Mouse (Mus musculus) midbrain, embryonic 10.5 days (tissue): Measurements from ENCODE around the gene Gm20388. TPM values are rescaled to one million over a fixed set of nuclear protein-coding genes. Genes with fewer than 3 reads are reported as not detected.

Source experiments
- DNase-seq: peaks from one replicate; pipeline ENCODE4 v3.0.0-alpha.2; 2017; ENCODE audit warnings: low spot score
- H3K27ac ChIP-seq: fragments of 300-500 bp; sonication (generic); replicated peaks from 2 replicates; pipeline ENCODE4 v1.5.1; 2016; ENCODE audit warnings: mild to moderate bottlenecking
- H3K27me3 ChIP-seq: fragments of 300-500 bp; sonication (generic); 2 replicates; pipeline ENCODE4 v1.6.1; 2016; ENCODE audit warnings: low read depth, mild to moderate bottlenecking; ENCODE audit not compliant: poor library complexity, severe bottlenecking
- H3K36me3 ChIP-seq: fragments of 300-500 bp; sonication (generic); 2 replicates; pipeline ENCODE4 v1.6.1; 2016; ENCODE audit warnings: mild to moderate bottlenecking, moderate library complexity
- H3K4me1 ChIP-seq: fragments of 300-500 bp; sonication (generic); 2 replicates; pipeline ENCODE4 v1.6.1; 2016
- H3K4me3 ChIP-seq: fragments of 300-500 bp; sonication (generic); 2 replicates; pipeline ENCODE4 v1.5.1; 2016; ENCODE audit warnings: mild to moderate bottlenecking, moderate library complexity
- H3K9me3 ChIP-seq: fragments of 300-500 bp; sonication (generic); replicated peaks from 2 replicates; pipeline ENCODE4 v1.6.1; 2016; ENCODE audit warnings: mild to moderate bottlenecking
- WGBS: fragments of 180-500 bp; shearing (Covaris S2); methylation state at CpG from one replicate; pipeline ENCODE4 v1.1.7; 2016; 5-methylcytosine and 5-hydroxymethylcytosine counted together
- polyA plus RNA-seq: library from polyadenylated mRNA; unstranded; fragments of >200 nt; fragmentation: Nextera tagmentation; extraction: Ambion mirVana; gene quantifications from 2 replicates; pipeline ENCODE4 v1.2.1, GENCODE M21; 2016

Gm20388 gene
- polyA plus RNA-seq, 1 experiment from 2014 or later: 7.1 TPM

DNA sequence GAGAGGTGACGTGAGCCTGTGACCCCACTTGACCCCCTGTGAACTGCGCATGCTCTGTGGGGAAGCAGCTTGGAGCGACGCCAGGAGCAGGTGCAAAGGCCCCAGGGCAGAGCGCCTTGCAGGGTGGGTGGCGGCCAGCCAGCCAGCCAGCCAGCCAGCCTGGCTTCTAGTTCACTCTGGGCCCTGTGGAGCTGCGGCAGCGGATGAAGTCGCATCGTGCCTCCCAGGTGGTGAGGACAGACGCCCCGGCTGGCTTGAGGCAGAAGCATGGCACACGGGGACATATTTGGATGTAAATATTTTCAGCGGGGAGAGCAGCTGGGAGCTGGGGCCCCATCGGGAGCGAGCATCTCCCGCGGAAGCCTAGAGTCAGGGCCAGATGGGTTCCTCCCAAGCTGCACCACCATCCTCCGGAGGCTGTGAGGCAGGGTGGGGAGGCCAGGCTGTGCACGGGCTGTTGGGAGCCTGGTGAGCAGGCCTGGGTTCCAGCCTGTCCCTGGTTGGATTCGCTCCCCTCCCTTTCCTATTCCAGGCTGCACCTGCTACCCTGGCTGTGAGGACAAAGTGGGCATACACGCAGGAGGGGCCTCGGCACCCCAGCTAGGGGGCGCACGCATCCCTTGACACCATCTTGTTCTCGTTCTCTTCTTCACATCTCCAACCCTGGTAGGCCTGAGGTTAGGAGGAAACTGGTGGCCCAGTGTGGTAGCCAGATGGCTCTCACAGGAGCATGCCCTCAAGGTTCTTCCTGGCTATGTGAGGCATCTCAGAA is 2798.9 kb downstream of the Gm20388 start:
- DNase-seq: peak; percentile 22
- Histone ChIP-seq H3K4me1 (peaks cover 41% of the 10 kb centered on the region), H3K36me3 (no peaks in the 10 kb centered on the region), H3K27me3 (peaks cover 20% of the 10 kb centered on the region; the same call in 1 of the 2 replicates), H3K9me3 (no peaks in the 10 kb centered on the region), H3K4me3 (no peak overlapping the region), H3K27ac (peak overlapping the region; percentile 49; the same call in 1 of the 2 replicates)
- WGBS: 54% methylated on average over 26 of the region's 26 CpGs

DNA sequence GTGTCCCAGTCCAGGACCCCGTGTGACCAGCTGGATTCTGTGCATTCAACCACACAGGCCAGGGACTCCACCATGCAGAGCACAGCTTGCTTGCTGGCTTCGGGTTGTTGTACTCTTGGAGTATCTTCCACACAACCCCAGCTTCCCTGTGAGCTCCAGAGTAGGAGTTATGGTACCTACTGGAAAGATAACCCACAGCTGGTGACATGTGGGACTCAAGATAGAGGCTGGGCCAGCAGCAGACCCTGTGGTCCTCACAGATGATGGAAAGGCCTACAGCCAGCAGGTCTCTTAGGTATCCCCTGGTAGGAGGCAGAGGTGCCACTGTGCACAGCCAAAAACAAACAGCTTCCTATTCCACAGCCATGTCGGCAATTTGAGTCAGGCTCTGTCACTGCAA is 2800.8 kb downstream of the Gm20388 start:
- no peak for DNase-seq
- Histone ChIP-seq H3K36me3 (no peaks in the 10 kb centered on the region), H3K9me3 (no peaks in the 10 kb centered on the region), H3K4me1 (peaks cover 24% of the 10 kb centered on the region), H3K27me3 (peaks cover 19% of the 10 kb centered on the region; the same call in 1 of the 2 replicates), H3K27ac (peak overlapping the region; percentile 24; the same call in 1 of the 2 replicates), H3K4me3 (no peak overlapping the region)
- WGBS: 76% methylated on average over 3 of the region's 3 CpGs

DNA sequence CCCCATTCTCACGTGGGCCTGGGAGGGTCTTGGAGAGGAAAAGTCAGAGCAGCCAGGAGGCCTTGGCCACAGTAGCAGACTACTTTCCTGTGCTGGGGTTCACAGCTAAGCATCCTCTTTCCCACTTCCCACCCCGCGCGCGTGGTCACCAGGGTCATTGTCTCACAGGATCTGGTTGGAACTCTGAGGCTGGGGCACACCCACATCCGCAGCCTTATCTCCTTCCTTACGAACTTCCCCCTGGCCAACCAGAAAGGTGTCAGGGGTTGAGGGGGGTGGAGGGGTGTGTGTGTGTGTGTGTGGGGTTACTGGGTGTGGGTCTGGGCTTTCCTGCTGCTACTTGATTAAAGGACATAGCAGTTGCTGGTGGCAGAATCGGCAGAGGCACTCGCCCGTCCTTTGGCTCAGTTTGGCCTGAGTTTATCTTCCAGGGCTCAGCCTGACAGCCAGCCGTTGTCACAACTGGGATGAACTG is 2801.3 kb downstream of the Gm20388 start:
- DNase-seq: no peak
- 82% methylated on average over 11 of the region's 11 CpGs for WGBS

GRCm38 (mm10) chr8:122712411-122713156 is 2801.9 kb downstream of the Gm20388 start:
- DNase-seq: no peak

More for the DNA sequence above, 2801.3 kb downstream of the Gm20388 start:
- no peaks in the 10 kb centered on the region for H3K9me3 ChIP-seq
- peak overlapping the region; percentile 24 for H3K27ac ChIP-seq
- H3K27me3 ChIP-seq: peaks cover 15% of the 10 kb centered on the region; the same call in 1 of the 2 replicates
- H3K36me3 ChIP-seq: no peaks in the 10 kb centered on the region
- H3K4me1 ChIP-seq: peaks cover 20% of the 10 kb centered on the region
- H3K4me3 ChIP-seq: no peak overlapping the region

DNA sequence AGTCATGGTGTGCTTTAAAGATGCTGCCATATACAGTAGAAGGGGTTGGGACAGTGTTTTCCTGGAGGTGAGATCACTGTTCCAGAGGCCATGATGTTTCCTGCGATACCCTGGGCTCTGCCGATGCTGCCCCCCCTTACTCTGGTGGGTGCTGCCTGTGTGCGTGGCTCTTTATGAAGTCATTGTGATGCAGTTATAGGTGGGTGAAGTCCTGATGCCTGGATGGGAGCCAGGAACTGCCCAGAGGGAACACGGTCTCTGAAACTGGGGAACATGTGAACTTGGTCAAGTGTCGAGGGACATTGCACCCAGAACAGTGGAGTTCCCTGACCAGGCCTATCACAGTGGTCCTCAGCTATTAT is 2802.5 kb downstream of the Gm20388 start:
- peaks cover 20% of the 10 kb centered on the region for H3K4me1 ChIP-seq
- no peaks in the 10 kb centered on the region for H3K9me3 ChIP-seq
- H3K4me3 ChIP-seq: no peak overlapping the region
- WGBS: 94% methylated on average over 5 of the region's 5 CpGs
- H3K27me3 ChIP-seq: 0 out of 2 replicates have a peak, but pooled peaks cover 20% of the 10 kb centered on the region
- no peaks in the 10 kb centered on the region for H3K36me3 ChIP-seq
- no peak overlapping the region for H3K27ac ChIP-seq
- DNase-seq: no peak

More at GRCm38 (mm10) chr8:122712411-122713156, 2801.9 kb downstream of the Gm20388 start:
- no peak overlapping the region for H3K4me3 ChIP-seq
- H3K27me3 ChIP-seq: 0 out of 2 replicates have a peak, but pooled peaks cover 19% of the 10 kb centered on the region
- peaks cover 20% of the 10 kb centered on the region for H3K4me1 ChIP-seq
- no peaks in the 10 kb centered on the region for H3K9me3 ChIP-seq
- peak overlapping the region; percentile 24 for H3K27ac ChIP-seq
- no peaks in the 10 kb centered on the region for H3K36me3 ChIP-seq
- WGBS: 80% methylated on average over 12 of the region's 12 CpGs

DNA sequence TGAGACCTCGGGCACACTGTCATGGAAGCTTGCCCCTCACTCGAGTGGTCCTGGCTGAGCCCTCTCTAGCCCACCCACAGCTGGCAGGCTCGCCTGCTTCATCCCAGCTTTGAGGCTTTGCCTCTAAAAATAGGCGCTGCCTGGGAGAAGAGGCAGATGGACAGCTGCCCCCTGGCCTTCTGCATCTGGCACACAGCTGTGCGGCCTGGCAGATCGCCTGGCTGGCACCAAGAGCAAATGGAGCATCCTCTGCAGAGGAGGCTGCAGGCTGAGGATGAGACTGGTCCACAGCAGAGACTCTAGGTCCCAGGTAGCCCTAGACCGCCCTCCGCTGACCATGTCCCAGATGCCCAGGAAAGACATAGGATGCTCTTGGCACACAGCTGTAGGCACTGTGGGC is 2805.9 kb downstream of the Gm20388 start:
- H3K4me3 ChIP-seq: no peak overlapping the region
- H3K4me1 ChIP-seq: peaks cover 32% of the 10 kb centered on the region
- no peaks in the 10 kb centered on the region for H3K9me3 ChIP-seq
- WGBS: 83% methylated on average over 8 of the region's 8 CpGs
- no peaks in the 10 kb centered on the region for H3K36me3 ChIP-seq
- peaks cover 46% of the 10 kb centered on the region for H3K27me3 ChIP-seq
- H3K27ac ChIP-seq: no peak overlapping the region
- no peak for DNase-seq

DNA sequence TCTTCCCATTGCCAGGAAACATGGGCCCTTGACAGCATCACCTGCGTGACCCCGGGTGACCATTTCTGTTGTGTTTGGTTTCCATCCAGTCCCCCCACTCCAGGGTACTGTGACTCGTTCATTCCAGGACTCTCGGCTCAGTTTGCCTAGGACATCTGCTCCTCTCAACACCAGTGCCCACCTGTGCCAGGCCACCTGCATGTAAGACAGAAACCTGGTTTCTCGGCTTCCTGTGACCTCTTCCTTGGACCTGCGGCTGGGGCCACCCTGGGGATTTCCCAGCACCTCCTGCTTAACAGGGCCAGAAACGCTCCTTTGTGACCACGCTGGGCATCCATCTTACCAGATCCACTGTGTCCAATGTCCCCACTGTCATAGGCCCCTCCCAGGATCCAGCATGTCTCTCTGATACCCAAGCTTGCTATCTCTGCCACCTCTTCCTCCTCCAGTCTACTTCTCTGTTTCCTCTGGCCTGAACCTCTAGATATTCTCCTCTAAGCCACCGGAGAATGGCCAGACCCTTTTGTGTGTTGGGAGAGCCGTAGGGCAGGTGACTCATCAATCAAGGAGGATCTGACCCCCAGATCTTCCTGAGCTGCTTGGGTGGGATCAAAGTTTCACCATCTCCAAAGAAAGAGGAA is 2807.3 kb downstream of the Gm20388 start:
- no peak overlapping the region for H3K27ac ChIP-seq
- WGBS: 91% methylated on average over 10 of the region's 10 CpGs
- H3K27me3 ChIP-seq: peaks cover 60% of the 10 kb centered on the region
- H3K36me3 ChIP-seq: no peaks in the 10 kb centered on the region
- H3K4me3 ChIP-seq: no peak overlapping the region
- DNase-seq: no peak
- no peaks in the 10 kb centered on the region for H3K9me3 ChIP-seq
- H3K4me1 ChIP-seq: peaks cover 21% of the 10 kb centered on the region

GRCm38 (mm10) chr8:122718711-122719499 is 2808.3 kb downstream of the Gm20388 start:
- 89% methylated on average over 14 of the region's 14 CpGs for WGBS
- peaks cover 69% of the 10 kb centered on the region for H3K27me3 ChIP-seq
- no peak for DNase-seq

GRCm38 (mm10) chr8:122719500-122720065 is 2808.9 kb downstream of the Gm20388 start:
- Histone ChIP-seq H3K4me1 (peaks cover 24% of the 10 kb centered on the region), H3K9me3 (no peaks in the 10 kb centered on the region), H3K27me3 (peaks cover 70% of the 10 kb centered on the region), H3K36me3 (no peaks in the 10 kb centered on the region), H3K4me3 (peak overlapping the region; percentile 38), H3K27ac (peak overlapping the region; percentile 65)
- DNase-seq: peak; percentile 34
- WGBS: 29% methylated on average over 7 of the region's 7 CpGs

More at GRCm38 (mm10) chr8:122718711-122719499, 2808.3 kb downstream of the Gm20388 start:
- Histone ChIP-seq H3K27ac (no peak overlapping the region), H3K4me1 (peaks cover 24% of the 10 kb centered on the region), H3K9me3 (no peaks in the 10 kb centered on the region), H3K4me3 (no peak overlapping the region), H3K36me3 (no peaks in the 10 kb centered on the region)

- WGBS: 16% methylated on average over 25 of the region's 25 CpGs
- H3K36me3 ChIP-seq: no peaks in the 10 kb centered on the region
- DNase-seq: peak; percentile 35
- no peaks in the 10 kb centered on the region for H3K9me3 ChIP-seq
- H3K4me1 ChIP-seq: peaks cover 24% of the 10 kb centered on the region
- peak overlapping the region; percentile 38 for H3K4me3 ChIP-seq
- peaks cover 70% of the 10 kb centered on the region for H3K27me3 ChIP-seq
- peak overlapping the region; percentile 65 for H3K27ac ChIP-seq
These were observed 2809.6 kb downstream of the Gm20388 start for GRCm38 (mm10) chr8:122720070-122720729.
